Mouse (Mus musculus) ovary, postnatal 36 days (tissue): ENCODE measurements at regions not wholly inside any gene's neighbourhood (a gene's known extent, or its start where the extent isn't known, plus 50 kb on each side); places are given as distances from the start of the nearest gene placed in this dataset.

Source experiments
- DNase-seq: peaks from one replicate; pipeline ENCODE4 v3.0.0; 2022; ENCODE audit warnings: low spot score, mixed read lengths

DNA sequence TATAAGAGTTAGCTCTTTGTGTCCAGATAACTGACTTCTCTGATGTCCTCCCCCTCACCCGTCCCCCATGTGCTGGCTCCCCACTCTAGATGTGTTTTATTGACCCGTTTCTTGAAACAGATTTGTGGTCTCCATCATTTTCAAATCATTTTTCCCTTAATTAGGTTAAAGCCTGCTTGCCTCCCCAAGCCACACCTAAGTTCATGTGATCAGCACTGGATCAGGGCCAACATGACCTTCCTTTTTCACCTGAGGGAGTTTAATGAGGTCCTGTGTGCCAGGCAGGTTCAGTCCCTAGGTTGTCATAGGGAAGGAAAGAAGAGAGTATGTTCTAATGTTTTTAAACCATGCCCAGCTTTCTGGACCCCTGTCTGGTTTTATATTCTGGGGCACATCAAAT, 390.9 kb upstream of the Slc35b3 start:
- DNase-seq = no peak

DNA sequence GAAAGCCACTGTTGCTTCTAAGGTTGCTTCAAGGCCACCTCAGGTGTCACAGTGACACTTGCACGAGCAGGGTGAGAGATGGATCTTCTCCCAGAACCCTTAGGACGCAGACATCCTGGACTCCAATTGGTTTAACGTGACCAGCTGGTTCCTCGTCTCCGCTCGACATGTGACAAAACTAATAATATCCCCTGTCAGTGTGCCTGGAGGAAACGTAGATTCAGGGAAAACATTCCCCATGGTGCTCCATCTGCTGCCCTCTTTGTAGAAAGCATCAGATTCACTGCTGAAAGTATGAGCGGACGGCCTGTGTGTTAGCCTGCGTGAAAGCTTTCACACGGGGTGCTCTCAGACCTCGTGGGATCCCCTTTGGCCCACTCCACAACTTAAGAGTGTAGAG, 390.0 kb upstream of the Slc35b3 start:
- DNase-seq = no peak

DNA sequence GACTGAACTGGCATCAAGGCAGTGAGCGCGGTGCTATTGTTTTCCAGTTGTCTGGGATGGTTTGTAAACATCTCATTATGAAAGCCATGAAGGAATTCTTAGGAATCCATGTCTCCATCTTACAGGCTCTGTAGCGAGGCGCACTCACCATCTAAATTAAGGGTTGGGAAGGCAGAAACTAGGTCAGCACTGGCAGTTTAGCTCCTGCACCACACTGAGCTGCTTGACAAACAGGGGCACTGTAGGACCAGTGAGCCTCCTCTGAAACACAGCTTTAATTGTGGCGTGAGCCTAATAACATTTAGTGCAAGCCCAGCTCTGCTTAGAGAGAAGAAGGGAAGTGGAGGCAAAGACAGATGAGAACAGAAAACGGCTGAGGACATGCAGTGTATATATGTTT, 387.1 kb upstream of the Slc35b3 start:
- DNase-seq = no peak

DNA sequence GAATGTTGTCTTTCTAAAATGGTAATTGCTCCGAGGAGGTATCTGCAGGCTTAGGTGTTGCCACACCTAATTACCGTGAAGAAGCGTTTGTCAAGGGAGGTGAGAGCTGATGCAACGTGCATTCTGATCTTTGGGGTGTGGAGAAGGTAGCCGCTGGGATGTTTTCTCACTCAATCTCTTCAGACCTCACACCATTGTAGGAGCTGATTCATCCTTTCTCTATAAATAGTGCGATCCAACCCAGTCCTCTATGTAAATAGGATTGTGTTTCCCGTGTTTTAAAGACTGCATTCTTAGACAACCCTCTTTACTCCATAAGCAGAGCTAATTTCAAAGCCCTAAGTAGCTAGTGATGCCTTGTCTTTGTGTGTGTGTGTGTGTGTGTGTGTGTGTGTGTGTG, 374.2 kb upstream of the Slc35b3 start:
- no peak for DNase-seq

DNA sequence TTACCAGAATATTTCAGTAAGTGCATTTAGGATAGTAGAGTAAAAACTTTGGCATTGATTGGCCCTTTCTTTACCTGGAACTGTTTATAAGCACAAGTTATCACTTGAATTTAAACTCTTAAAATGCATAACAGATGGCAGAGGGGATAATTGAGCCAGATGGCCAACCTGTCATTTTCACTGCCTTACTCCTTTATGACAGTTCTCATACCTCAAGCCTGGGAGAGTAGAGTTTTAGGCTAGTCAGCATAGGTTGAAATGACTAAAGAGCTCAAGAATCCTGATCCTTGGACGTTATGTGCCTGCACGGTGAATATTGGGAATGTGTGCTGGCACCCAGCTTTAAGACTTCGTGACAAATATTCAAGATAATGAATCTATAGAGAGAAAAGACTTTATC, 369.1 kb upstream of the Slc35b3 start:
- no peak for DNase-seq

DNA sequence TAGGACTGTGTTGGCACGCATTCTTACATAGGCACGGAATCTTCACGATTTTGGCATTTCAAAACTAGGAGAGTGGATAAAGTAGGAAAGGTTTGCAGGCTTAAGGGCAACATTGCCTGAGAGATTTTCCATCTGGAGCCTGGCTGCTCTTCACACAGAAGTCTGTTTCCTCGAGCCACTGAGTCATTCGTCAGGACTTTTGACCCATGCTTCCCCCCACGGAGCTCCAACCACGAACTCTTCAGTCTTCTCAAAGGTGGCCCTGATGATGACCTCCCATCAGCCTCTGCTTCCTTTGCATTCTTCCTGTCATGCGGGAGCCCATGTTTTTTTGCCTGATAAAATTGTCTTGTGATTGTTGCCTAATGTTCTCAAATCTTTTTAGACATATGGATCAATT, 365.5 kb upstream of the Slc35b3 start:
- DNase-seq = no peak

DNA sequence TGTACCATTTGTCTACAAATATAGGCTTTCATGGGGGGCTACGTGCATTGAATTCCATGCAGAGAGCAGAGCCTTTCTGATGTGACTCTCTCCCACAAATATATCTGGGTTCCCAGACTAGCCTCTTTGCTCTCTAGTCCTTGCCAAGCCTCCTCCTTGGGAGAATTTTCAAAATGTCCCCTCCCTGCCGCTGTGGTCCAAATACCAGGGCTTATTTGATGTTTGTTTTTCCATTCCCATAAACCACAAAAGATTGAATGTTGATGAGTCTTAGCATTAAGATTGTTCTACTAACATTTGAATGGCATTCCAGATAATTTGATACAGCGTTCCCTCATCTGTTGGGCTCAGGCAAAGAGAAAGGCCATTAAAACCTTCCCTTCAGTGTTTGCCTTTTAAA, 360.4 kb upstream of the Slc35b3 start:
- DNase-seq = no peak

DNA sequence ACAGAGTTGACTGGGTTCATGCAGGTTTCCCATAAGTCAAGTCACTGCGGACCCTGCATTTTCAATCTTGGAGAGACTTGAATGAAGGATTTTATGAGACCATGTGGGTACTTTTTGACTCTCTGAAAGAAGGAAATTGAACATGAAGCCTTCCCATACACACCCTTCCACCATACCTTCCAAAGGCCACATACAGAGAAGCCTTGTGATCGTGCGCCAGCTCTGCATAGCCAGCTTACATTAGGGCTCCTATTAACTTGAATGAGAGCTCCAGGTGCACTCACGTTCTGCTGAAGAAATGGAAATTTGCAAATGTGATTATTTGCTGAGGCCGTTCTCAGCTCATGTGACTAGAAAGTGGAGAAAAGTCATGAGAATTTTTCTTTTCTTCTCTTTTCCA, 349.1 kb upstream of the Slc35b3 start:
- no peak for DNase-seq

DNA sequence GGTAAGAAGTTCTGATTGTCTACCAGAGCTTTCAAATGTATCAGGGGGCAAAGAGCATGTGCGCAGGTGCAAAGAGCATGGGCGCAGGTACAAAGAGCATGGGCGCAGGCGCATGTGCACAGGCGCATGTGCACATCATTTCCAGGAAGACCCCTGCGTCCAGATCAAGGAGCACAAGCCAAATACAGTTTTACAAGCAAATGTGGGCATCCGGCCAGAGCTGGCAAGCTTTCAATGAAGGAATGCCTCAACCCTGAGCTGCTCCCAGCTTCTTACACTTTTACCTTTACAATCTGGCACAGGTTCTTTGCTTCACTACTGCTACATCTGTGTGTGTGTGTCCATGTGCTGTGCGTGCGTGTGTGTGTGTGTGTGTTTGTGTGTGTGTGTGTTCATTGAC, 347.2 kb upstream of the Slc35b3 start:
- no peak for DNase-seq

DNA sequence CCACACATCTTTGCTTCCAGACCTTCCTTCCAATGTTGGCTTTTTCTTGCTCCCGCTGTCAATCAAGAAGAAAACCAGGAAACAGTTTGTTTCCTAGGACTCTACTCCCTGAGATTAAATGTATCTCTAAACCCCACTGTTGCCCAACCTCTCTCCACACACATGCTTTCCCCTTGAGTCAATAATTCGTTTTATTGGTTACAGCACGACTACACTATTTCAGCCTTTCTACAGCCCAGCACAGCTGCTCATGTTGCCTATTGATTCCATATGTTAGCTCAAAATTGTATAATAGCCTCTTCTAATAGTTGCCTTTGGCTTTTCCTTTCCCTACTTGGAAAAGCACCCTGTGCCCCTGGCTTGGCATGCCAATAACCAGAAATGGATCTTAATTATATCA, 346.2 kb upstream of the Slc35b3 start:
- DNase-seq = no peak

DNA sequence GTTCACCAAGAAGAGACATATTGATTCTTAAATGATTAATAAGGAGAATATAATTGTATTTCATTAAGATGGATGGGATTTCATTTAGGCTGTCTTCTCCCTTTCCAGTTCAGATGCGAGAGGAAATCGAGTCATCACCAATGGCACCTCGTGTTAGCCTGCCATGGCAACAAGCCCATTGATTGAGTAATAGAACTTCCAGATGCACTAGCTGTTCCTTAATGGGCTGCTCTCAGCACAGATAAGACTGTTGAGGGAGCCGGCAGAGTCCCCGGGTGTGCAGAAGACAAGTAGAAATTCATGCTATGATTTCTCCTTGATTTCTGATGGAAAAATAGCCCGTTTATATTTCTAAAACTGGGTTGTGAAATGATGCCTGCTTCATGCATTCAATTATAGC, 336.5 kb upstream of the Slc35b3 start:
- no peak for DNase-seq

DNA sequence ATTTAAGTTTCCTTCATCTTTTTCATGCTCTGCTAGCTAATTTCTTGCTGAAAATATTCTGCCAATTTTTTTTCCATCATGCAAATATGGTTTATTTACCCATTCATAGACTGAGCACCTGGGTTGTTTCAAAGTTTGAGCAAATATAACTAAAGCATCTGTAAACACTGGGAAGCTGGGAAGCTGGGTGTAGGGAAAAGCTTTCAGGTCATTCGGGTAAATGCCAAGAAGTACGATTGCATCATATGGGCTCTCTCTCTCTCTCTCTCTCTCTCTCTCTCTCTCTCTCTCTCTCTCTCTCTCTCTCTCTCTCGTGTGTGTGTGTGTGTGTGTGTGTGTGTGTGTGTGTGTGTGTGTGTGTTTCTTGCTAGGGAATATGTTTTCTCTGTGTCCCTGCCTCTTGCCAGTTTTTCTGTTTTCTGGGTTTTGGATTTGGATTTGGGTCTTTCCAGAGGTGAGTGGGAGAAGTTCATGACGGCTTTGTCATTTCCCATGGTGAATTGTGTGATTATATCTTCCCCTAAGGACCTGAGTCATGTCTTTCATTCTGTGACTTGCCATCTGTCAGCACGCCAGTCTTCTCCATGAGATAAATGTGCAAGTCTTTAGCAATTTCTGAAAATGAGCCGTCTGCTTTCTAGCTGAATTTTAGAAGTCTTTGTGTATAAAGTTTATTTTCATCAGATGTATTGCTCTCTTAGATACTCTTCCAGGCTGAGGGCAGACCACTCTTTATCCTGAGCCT, 329.7 kb upstream of the Slc35b3 start:
- no peak for DNase-seq

DNA sequence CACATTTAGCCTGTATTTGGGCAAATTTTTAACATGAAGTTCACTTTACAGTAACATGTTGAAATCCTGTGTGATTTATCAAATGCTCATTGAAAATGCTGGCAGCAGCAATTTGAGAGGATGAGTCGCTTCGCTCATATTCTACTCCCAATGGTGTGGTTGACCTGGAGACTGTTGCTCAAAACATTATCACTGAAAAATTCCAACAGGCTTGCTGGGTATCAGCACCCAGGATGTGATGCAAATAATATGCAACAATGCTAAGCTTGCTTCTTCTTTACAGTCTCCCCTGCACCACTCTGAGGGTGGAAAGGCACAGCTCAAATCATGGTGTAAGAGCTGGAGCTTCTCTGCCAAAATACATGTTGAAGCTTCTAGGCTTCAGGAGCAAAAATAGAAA, 321.6 kb upstream of the Slc35b3 start:
- DNase-seq = no peak

DNA sequence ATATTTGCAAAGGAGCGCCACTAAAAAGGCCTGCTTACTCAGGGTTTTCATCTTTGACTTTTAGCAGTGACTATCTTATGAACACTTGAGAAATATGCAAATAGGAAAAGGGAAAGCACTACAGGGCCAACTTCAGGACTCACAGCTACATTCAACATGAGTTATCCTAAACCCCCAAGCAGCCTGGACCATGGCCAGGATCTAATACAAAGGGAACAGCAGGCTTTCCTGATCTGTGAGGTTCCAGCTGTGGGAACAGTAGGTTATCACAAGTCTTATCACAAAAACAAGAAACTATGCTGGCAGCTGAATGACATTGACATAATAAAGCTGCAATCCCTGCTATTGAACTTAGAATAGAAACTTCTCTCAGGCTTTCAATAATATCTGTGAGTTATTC, 317.4 kb upstream of the Slc35b3 start:
- no peak for DNase-seq

DNA sequence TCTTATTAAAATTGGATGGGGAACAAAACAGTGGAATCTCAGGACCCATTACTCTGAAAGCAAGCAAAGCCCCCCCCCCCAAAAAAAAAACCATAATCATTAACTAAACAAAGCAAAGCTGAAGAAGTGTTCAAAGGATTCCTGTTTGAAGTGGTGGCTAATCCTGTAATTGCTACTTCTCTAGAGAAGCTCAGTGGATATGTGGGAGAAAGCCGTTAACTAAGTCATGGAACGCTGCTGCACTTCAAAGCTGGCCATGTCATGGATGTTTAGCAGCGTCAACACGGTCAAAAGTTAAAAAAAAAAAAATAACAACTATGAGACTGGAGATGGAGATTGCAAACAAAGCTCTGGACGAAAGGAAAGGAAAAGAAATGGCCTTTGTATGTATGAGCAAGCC, 305.3 kb upstream of the Slc35b3 start:
- DNase-seq = no peak

DNA sequence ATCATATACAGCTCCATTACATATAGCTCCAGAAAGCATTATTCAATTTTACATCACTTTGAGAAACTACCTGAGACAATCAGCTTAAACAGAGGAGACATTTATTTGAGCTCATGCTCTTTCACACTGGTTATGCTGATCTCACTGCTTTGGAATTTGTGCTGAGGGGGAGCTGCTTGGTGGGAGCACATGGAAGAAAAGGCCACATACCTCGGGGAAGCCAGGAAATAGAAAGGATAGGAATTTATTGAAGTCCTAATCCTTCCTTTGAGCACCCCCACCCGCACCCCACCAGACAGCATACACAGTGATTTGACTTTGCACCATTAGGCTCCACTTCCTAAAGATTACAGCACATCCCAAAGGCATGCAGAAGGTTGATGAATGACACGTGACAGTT, 296.0 kb upstream of the Slc35b3 start:
- DNase-seq = no peak

DNA sequence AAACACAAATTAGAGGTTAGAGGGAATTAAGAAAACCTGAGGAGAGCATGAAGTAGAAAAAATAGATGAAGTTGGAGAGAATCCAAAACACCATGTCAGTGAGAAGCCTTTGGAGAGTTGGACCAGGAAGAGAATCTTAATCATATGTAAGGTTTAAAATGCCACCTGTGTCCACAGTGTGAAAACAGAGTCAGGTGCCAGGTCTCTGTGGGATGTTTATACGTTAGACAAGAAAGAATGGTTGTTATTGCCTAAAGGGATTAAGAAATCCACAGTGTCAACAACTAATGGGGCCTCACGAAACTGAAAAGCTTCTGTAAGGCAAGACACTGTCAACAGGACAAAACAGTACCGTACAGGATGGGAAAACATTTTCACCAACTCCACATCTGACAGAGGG, 294.7 kb upstream of the Slc35b3 start:
- no peak for DNase-seq

DNA sequence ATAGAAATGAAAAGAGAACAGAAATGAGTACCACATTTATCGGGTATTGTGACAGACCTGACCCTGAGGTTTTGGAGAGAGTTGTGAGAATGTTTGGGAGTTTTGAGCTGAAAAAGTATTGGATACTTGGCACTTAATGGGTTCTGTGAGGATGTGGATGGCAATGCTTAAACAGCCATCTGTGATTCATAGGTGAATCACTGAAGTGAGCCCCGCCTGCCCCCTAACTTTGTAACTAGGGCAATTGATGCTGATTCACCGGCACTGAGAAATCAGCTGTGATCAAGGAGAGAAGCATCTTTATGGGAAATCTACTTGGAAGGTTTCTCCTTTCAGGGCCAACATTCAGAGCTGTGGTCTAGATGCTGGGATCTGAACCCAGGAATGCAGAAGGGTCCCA, 291.9 kb upstream of the Slc35b3 start:
- no peak for DNase-seq

DNA sequence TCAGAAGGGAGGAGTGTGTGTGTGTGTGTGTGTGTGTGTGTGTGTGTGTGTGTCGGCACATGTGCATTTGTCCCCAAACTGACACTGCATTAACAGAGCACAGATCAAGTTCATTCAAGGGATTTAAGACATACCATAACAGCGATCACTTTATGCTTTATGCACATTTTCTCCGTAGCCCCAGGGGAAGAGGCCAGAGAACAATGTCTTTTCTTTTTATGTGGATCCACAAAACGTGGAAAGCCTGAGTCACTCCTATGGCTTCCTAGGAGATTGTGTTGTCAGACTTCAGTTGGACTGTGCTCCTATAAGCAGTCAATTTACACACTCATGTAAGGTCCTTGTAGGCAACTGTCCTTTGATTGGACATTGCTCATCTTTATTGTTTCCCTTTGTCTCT, 289.4 kb upstream of the Slc35b3 start:
- no peak for DNase-seq

DNA sequence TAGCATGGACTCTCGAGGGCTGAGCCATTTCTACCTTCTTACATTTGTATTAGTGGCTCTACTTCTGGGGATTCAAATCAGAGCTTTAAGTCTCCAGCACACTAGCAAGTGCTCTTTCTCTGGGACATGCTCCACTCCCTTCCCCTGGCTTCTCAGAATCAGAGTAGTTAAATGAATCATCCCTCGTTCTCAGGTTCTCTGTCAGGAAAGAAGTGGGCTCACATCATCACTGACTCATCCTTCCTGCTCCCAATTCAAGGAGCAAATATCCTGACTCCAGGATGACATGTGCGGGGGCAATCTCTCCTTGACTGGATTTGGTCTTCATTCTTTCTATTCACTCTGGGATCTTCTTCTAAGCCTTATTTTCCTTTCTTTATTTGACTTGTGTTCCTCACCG, 266.2 kb upstream of the Slc35b3 start:
- DNase-seq = no peak

DNA sequence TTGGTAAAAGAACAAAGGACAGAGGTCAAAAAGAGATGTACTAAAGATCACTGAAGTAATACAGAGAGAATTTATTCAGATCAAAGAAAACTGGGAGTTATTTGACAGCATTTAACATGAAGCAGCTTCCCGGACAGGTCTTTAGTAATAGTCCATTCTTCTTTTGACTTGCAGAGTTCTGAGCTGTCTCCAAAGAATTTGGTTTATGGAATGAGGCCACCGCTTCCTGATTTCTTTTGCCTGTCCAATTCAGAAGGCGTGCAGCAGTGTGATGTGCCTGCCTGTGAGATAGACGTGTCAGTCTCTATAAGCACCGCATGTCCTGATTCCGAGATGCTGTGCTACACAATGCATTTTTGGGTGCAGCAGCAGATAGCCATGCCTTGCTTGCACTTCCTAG, 265.0 kb upstream of the Slc35b3 start:
- no peak for DNase-seq

DNA sequence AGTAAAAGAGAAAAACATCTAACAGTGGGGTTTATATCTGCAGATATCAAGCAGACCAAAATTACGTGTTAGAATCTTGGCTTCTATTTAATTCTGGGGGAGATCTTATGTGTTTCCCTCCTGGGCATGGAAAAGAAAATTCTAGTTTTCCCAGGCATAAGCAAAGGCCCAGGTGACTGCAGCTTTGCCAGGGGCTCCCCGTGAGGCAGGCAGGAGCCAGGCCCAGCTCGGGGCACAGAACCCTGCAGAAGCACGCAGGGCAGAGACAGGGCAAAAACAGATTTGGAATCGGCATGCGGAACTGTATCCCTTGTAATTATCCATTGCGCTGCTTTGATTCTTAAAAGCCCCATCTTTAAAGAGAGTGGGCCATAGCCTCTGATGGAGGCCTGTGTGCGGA, 250.4 kb upstream of the Slc35b3 start:
- no peak for DNase-seq

DNA sequence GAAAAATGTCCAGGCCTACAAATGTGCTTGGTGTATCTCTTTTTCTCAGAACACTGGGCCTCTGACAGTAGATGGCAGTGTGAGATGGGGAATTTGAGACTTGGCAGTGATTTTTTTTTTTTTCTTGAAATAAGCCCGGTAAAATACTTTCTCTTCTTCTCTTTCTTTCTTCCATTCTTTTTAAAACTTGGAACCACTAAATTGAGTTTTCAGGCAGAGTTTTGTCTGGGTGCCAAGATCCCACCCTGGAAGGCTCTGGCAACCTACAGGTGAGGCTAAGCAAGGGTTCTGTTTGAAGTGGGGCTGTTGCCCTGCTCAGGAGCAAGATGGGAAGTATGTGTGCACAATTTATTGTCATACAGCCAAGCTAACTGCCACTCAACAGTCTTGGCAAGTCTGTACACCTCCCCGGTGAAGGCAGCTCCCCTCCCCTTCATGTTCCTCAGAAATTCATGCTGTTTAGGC, 223.1 kb upstream of the Slc35b3 start:
- DNase-seq = no peak

DNA sequence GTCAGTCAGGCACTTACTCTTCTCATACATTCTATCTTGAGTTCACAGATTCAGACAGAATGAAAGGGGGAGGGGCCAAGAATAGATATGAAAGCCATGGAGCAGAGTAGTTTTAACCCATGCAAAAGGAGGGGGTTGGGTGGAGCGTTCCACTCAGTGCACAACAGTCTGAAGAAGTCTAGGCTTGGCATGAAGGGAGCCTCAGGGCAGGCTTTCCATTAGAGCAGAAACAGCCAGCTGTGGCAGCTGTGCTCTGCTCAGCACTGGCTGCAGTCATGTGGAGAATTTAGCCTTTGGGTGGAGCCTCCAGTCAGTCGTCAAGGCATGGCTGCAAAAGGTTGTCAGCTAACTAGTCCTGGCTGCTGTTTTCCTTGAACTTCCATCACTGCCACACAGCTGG, 201.3 kb upstream of the Slc35b3 start:
- DNase-seq = no peak

DNA sequence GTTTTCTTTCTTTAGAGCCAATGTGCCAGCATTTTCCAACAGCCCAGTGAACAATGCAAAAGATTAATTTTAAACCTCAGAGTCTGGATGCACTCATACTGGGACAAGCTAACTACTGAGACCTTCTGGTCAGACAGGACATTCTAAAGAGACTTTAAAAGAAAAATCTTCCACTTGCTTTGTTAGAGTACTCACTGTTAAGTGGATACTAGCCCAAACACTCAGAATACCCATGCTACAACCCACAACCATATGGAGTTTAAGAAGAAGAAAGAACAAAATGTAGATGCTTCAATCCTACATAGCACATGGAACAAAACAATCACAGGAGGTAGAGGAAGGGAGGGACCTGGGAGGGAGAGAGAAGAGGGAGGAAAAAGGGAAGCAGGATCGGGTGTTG, 167.3 kb upstream of the Slc35b3 start:
- DNase-seq = no peak
